Mouse (Mus musculus) MEL (cell line): ENCODE measurements at regions not wholly inside any gene's neighbourhood (a gene's known extent, or its start where the extent isn't known, plus 50 kb on each side); places are given as distances from the start of the nearest gene placed in this dataset.

ENCODE experiments used
- BHLHE40 ChIP-seq: IDR thresholded peaks from 2 replicates; pipeline ENCODE4 v1.6.1; 2012; ENCODE audit warnings: low read depth, mild to moderate bottlenecking, inconsistent platforms, low read length, improper control_type of control experiment, borderline replicate concordance
- CHD2 ChIP-seq: IDR thresholded peaks from 2 replicates; pipeline ENCODE4 v1.6.1; 2011; ENCODE audit warnings: low read length, improper control_type of control experiment
- CTCF ChIP-seq, 3 experiments: IDR thresholded peaks in 2 of 3; conservative IDR thresholded peaks in 1 of 3; 2 replicates each; pipeline ENCODE4 v1.5.1; 2011 to 2012; ENCODE audit warnings: low read length in 3 of 3, low read depth in 2 of 3, mild to moderate bottlenecking in 2 of 3, improper control_type of control experiment in 1 of 3, inconsistent platforms in 1 of 3, mixed read lengths in 1 of 3, moderate library complexity in 1 of 3; ENCODE audit not compliant: control insufficient read depth in 1 of 3, insufficient read depth in 1 of 3, poor library complexity in 1 of 3, severe bottlenecking in 1 of 3
- MYC ChIP-seq: IDR thresholded peaks from 2 replicates; pipeline ENCODE4 v1.6.1; 2011; ENCODE audit warnings: low read depth, mild to moderate bottlenecking, low read length, improper control_type of control experiment, moderate library complexity
- NELFE ChIP-seq: IDR thresholded peaks from 2 replicates; pipeline ENCODE4 v1.6.1; 2011; ENCODE audit warnings: low read depth, low read length, improper control_type of control experiment
- POLR2AphosphoS5 ChIP-seq: IDR thresholded peaks from 2 replicates; pipeline ENCODE4 v1.6.1; 2012; ENCODE audit warnings: low read depth, borderline replicate concordance, mild to moderate bottlenecking, inconsistent platforms, low read length, moderate library complexity, mixed read lengths
- RAD21 ChIP-seq: IDR thresholded peaks from 2 replicates; pipeline ENCODE4 v1.6.1; 2011; ENCODE audit warnings: mild to moderate bottlenecking, low read depth, low read length, improper control_type of control experiment

DNA sequence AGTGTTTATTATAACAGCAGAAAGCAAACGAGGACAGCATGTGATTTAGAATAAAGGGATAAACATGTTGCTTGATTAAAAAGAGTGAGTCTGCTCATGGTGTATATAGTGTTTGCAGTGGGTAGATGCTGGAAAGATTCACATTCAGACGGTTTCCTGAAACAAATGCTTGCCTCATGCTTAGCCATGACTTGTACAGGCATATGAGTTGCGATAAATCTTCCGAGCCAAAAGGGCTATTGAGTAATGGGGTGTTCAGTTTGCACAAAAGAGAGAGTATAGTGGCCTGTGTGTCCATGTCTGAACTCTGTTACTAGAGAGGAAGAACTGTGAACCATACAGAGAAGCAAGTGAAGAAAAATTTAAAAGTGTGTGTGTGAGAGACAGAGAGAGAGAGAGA lies 169.3 kb downstream of the Pten start:
- no peak for TF ChIP-seq NELFE
- no peak for TF ChIP-seq BHLHE40
- no peak for TF ChIP-seq CTCF (IDR thresholded peaks at IDR 0.05 in 2 of 3, conservative IDR thresholded peaks at IDR 0.05 in 1 of 3; ENCODE audit: control insufficient read depth in 1 of 3, insufficient read depth in 1 of 3, low read depth in 2 of 3, low read length in 3 of 3, poor library complexity in 1 of 3, severe bottlenecking in 1 of 3)
- TF ChIP-seq RAD21, result no peak
- TF ChIP-seq POLR2AphosphoS5, result no peak
- TF ChIP-seq CHD2, result no peak
- TF ChIP-seq MYC, result no peak
